Mouse (Mus musculus) thymus, adult 2 months (tissue): Measurements from ENCODE around the gene Oprm1.

Source experiments
- CTCF ChIP-seq: fragments of 200-500 bp; IDR thresholded peaks from 2 replicates; pipeline ENCODE4 v1.5.1; 2012; ENCODE audit warnings: mild to moderate bottlenecking, control low read depth, low read length, moderate library complexity, borderline replicate concordance; ENCODE audit not compliant: control insufficient read depth, poor library complexity, insufficient read depth; ENCODE audit errors: extremely low read depth
- POLR2A ChIP-seq: fragments of 200-500 bp; IDR thresholded peaks from 2 replicates; pipeline ENCODE4 v1.6.1; 2012; ENCODE audit warnings: mild to moderate bottlenecking, low read length, control low read depth, moderate library complexity; ENCODE audit not compliant: control insufficient read depth, poor library complexity, insufficient read depth; ENCODE audit errors: extremely low read depth

DNA sequence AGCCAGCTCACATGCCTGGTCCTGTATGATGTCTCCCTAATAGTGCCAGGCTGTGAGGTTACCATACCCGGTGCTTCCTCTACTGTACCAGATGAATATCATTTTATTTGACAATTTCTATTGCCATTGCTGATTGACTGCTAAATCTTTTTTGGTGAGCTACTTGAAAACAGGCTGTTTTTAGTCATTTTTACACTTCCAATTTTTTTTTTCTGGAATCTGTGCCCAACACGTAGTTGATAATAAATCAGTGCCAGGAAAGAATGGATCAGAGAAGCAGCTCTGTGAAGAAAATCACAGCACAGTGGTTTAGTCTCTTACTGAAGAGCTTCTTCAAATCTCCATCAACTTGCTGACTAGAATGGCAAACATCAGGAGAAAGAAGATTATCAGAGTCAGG is 168.4 kb downstream of the Oprm1 start:
- TF ChIP-seq CTCF = no peak
- TF ChIP-seq POLR2A = no peak
